ENCODE assay signal across 20 mouse cellular contexts in the genomic region with DNA sequence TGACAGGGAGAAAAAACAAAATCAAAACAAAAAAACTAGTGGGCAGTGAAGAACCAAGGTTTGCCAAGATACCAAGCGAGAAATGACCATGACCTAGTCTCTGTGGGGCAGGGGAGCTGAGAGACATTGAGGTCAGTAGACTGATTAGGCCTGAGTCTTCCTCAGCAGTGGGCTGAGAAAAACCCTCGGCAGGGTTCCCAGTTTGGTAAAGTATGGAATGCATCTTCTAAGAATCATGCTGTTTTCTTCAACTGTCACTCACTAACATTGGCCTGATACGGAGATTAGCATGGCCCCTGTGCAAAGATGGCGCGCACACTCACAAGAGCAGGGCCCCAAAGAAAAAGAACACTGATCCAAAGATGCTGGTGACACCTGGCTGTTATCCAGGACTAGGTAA. TPM values are rescaled to one million over a fixed set of nuclear protein-coding genes. Genes with fewer than 3 reads are reported as not detected.
DNase-seq lines count a peak whose midpoint lies in the region; ATAC-seq and TF ChIP-seq lines count a peak whose summit lies in the region.
"Had no signal": no experiment of that assay in that cellular context is flagged by ENCODE, and none has a peak within 500 bp of the region (broad histone marks: within the 10 kb centered on the region; RNA-seq: fewer than 3 reads in every experiment).

No protein-coding gene starts in this region.

- no peak for TF ChIP-seq POLR2A in lung, adult 2 months (IDR thresholded peaks at IDR 0.05; ENCODE audit: borderline replicate concordance, extremely low read depth, low read depth, low read length)

- WGBS in lung, embryonic 16.5 days = 62% methylated on average over 5 of the region's 5 CpGs
- WGBS in lung, adult 2 months = 70% methylated on average over 5 of the region's 5 CpGs
- 90% methylated on average over 5 of the region's 5 CpGs for WGBS in limb, embryonic 15.5 days
- WGBS in stomach, embryonic 16.5 days = 71% methylated on average over 5 of the region's 5 CpGs

- H3K4me2 ChIP-seq in lung, embryonic 16.5 days (ENCODE audit: low read depth, low read length) = peak overlapping the region; percentile 81
- H3K4me2 ChIP-seq in limb, embryonic 15.5 days = peak overlapping the region; percentile 94
- peak overlapping the region; percentile 72; the same call in 1 of the 2 replicates for H3K4me2 ChIP-seq in stomach, embryonic 16.5 days (ENCODE audit: low read depth, low read length)

- no peaks in the 10 kb centered on the region for H3K27me3 ChIP-seq in lung, embryonic 16.5 days (ENCODE audit: control insufficient read depth, insufficient read depth, low read depth, low read length)
- H3K27me3 ChIP-seq in limb, embryonic 15.5 days = peaks cover 27% of the 10 kb centered on the region
- H3K27me3 ChIP-seq in stomach, embryonic 16.5 days (ENCODE audit: control insufficient read depth, insufficient read depth, low read length) = no peaks in the 10 kb centered on the region

- intact Hi-C loops in gastrocnemius, adult 2 months (cut with DNase I) = no loop called here
- intact Hi-C loops in gastrocnemius, postnatal 14 days (cut with DNase I; ENCODE audit: low total_unique reads) = no loop called here

- H3K27ac ChIP-seq in gastrocnemius, adult 2 months = no peak overlapping the region
- H3K27ac ChIP-seq in lung, embryonic 16.5 days (ENCODE audit: low read length) = peak overlapping the region; percentile 87
- H3K27ac ChIP-seq in limb, embryonic 15.5 days = no peak overlapping the region
- H3K27ac ChIP-seq in stomach, embryonic 16.5 days (ENCODE audit: low read length) = no peak overlapping the region
- H3K27ac ChIP-seq: heart, embryonic 10.5 days; hindbrain, embryonic 15.5 days; midbrain, embryonic 10.5 days had no signal

- peaks cover 5% of the 10 kb centered on the region for H3K36me3 ChIP-seq in lung, embryonic 16.5 days (ENCODE audit: control insufficient read depth, insufficient read depth, low read length)
- no peaks in the 10 kb centered on the region for H3K36me3 ChIP-seq in limb, embryonic 15.5 days
- no peaks in the 10 kb centered on the region for H3K36me3 ChIP-seq in stomach, embryonic 16.5 days (ENCODE audit: control insufficient read depth, insufficient read depth, low read length)
- H3K36me3 ChIP-seq: heart, embryonic 10.5 days; hindbrain, embryonic 15.5 days; midbrain, embryonic 10.5 days had no signal

- H3K4me1 ChIP-seq in lung, embryonic 16.5 days (replicated peaks; ENCODE audit: control insufficient read depth, insufficient read depth, low read length) = peaks cover 7% of the 10 kb centered on the region
- H3K4me1 ChIP-seq in lung, adult 2 months (ENCODE audit: control insufficient read depth, insufficient read depth, low read length) = no peaks in the 10 kb centered on the region
- H3K4me1 ChIP-seq in limb, embryonic 15.5 days = peaks cover 13% of the 10 kb centered on the region
- H3K4me1 ChIP-seq in stomach, embryonic 16.5 days (ENCODE audit: control insufficient read depth, insufficient read depth, low read length) = no peaks in the 10 kb centered on the region

- no peaks in the 10 kb centered on the region for H3K9me3 ChIP-seq in lung, embryonic 16.5 days (ENCODE audit: control insufficient read depth, low read length)
- H3K9me3 ChIP-seq in limb, embryonic 15.5 days = no peaks in the 10 kb centered on the region
- H3K9me3 ChIP-seq in stomach, embryonic 16.5 days (replicated peaks; ENCODE audit: control insufficient read depth, low read length) = no peaks in the 10 kb centered on the region
- H3K9me3 ChIP-seq: heart, embryonic 10.5 days; hindbrain, embryonic 15.5 days; midbrain, embryonic 10.5 days had no signal

- no peak; the same call in 1 of the 2 replicates for ATAC-seq in lung, embryonic 16.5 days (ENCODE audit: low read depth)
- no peak for ATAC-seq in limb, embryonic 15.5 days (ENCODE audit: insufficient number of reproducible peaks, low FRiP score, low TSS enrichment, low read depth)
- ATAC-seq in stomach, embryonic 16.5 days (ENCODE audit: insufficient read depth, low FRiP score) = no peak

- H3K4me3 ChIP-seq in gastrocnemius, adult 2 months = peak overlapping the region; percentile 7; the same call in 1 of the 2 replicates
- peak overlapping the region; percentile 72 for H3K4me3 ChIP-seq in lung, embryonic 16.5 days (ENCODE audit: low read length)
- no peak overlapping the region for H3K4me3 ChIP-seq in lung, adult 2 months (replicated peaks; ENCODE audit: extremely low read depth, low read depth, low read length)
- peak overlapping the region; percentile 59; the same call in 1 of the 2 replicates for H3K4me3 ChIP-seq in limb, embryonic 15.5 days
- H3K4me3 ChIP-seq in stomach, embryonic 16.5 days (replicated peaks; ENCODE audit: low read length) = no peak overlapping the region

- TF ChIP-seq CTCF in gastrocnemius, adult 2 months (IDR thresholded peaks at IDR 0.05) = no peak
- no peak for TF ChIP-seq CTCF in lung, adult 2 months (IDR thresholded peaks at IDR 0.05; ENCODE audit: insufficient read depth, low read length)

- DNase-seq in gastrocnemius, adult 2 months = no peak
- DNase-seq in gastrocnemius, postnatal 14 days = no peak
- DNase-seq in lung, adult 2 months = no peak
- DNase-seq in cerebellum, adult 11 months = no peak
- DNase-seq in frontal cortex, postnatal 36 days (ENCODE audit: low spot score in 2 of 2) = no peak
- DNase-seq: adrenal gland, postnatal 36 days; cerebellum, adult 9-11 months; gastrocnemius, postnatal 36 days; heart, postnatal 14 days; kidney, postnatal 4 days; retina, postnatal 1 day had no signal

- peak overlapping the region; percentile 21; the same call in 1 of the 2 replicates for H3K9ac ChIP-seq in lung, embryonic 16.5 days (ENCODE audit: low read length)
- no peak overlapping the region for H3K9ac ChIP-seq in limb, embryonic 15.5 days
- H3K9ac ChIP-seq in stomach, embryonic 16.5 days (ENCODE audit: low read length) = no peak overlapping the region
- H3K9ac ChIP-seq: hindbrain, embryonic 15.5 days had no signal

RNA-seq across cellular contexts. Expression of a gene that starts 1.5 kb away (rescaled TPM):
- total RNA-seq in gastrocnemius, adult 2 months (2021) = 1 to 10 TPM; 2.1 to 2.3 TPM
- total RNA-seq in gastrocnemius, postnatal 14 days (2021) = 1 to 10 TPM; 6.6 to 6.7 TPM
- polyA plus RNA-seq in lung, embryonic 16.5 days (2015; fragmentation: Nextera tagmentation; extraction: Ambion mirVana) = 26.3 and 27.7 TPM in 2 replicates
- 63.3 TPM in 2 replicates for polyA plus RNA-seq in lung, adult 2 months (2012; rRNA removed)
- polyA plus RNA-seq in limb, embryonic 15.5 days (2015; fragmentation: Nextera tagmentation; extraction: Ambion mirVana) = 8.2 and 14.2 TPM in 2 replicates
- polyA plus RNA-seq in stomach, embryonic 16.5 days (2015; fragmentation: Nextera tagmentation; extraction: Ambion mirVana) = 6.8 and 7.8 TPM in 2 replicates

RNA-seq across cellular contexts. Expression of a gene that starts 20.6 kb away (rescaled TPM):
- not detected for total RNA-seq in gastrocnemius, adult 2 months (2021)
- total RNA-seq in gastrocnemius, postnatal 14 days (2021) = not detected
- polyA plus RNA-seq in lung, embryonic 16.5 days (2015; fragmentation: Nextera tagmentation; extraction: Ambion mirVana) = not detected in 2 replicates
- not detected in 2 replicates for polyA plus RNA-seq in lung, adult 2 months (2012; rRNA removed)
- not detected in 2 replicates for polyA plus RNA-seq in limb, embryonic 15.5 days (2015; fragmentation: Nextera tagmentation; extraction: Ambion mirVana)
- not detected in 2 replicates for polyA plus RNA-seq in stomach, embryonic 16.5 days (2015; fragmentation: Nextera tagmentation; extraction: Ambion mirVana)
- total RNA-seq: adrenal gland, postnatal 36 days; gastrocnemius, postnatal 36 days; heart, postnatal 14 days; layer of hippocampus, postnatal 25 days had no signal
- polyA plus RNA-seq: heart, embryonic 10.5 days; hindbrain, embryonic 15.5 days; limb, embryonic 11.5 days; midbrain, embryonic 10.5 days; neural tube, embryonic 14.5 days had no signal

RNA-seq across cellular contexts. Expression of a gene that starts 48.8 kb away (rescaled TPM):
- total RNA-seq in gastrocnemius, adult 2 months (2021) = 10 to 100 TPM; 12.1 to 14.2 TPM
- total RNA-seq in gastrocnemius, postnatal 14 days (2021) = 10 to 100 TPM; 10.2 to 11.2 TPM
- polyA plus RNA-seq in lung, embryonic 16.5 days (2015; fragmentation: Nextera tagmentation; extraction: Ambion mirVana) = 15.1 and 20.0 TPM in 2 replicates
- 18.4 and 20.9 TPM in 2 replicates for polyA plus RNA-seq in lung, adult 2 months (2012; rRNA removed)
- polyA plus RNA-seq in limb, embryonic 15.5 days (2015; fragmentation: Nextera tagmentation; extraction: Ambion mirVana) = 22.2 and 26.0 TPM in 2 replicates
- polyA plus RNA-seq in stomach, embryonic 16.5 days (2015; fragmentation: Nextera tagmentation; extraction: Ambion mirVana) = 14.1 and 15.6 TPM in 2 replicates

RNA-seq across cellular contexts. Expression of a gene that starts 53.9 kb away (rescaled TPM):
- 10 to 100 TPM; 12.9 to 13.4 TPM for total RNA-seq in gastrocnemius, adult 2 months (2021)
- 10 to 100 TPM; 13.9 to 15.3 TPM for total RNA-seq in gastrocnemius, postnatal 14 days (2021)
- 30.9 and 34.7 TPM in 2 replicates for polyA plus RNA-seq in lung, embryonic 16.5 days (2015; fragmentation: Nextera tagmentation; extraction: Ambion mirVana)
- 4.7 and 7.2 TPM in 2 replicates for polyA plus RNA-seq in lung, adult 2 months (2012; rRNA removed)
- 24.5 and 25.3 TPM in 2 replicates for polyA plus RNA-seq in limb, embryonic 15.5 days (2015; fragmentation: Nextera tagmentation; extraction: Ambion mirVana)
- polyA plus RNA-seq in stomach, embryonic 16.5 days (2015; fragmentation: Nextera tagmentation; extraction: Ambion mirVana) = 22.0 and 31.5 TPM in 2 replicates

RNA-seq across cellular contexts. Expression of a gene that starts 55.6 kb away (rescaled TPM):
- 10 to 100 TPM; 49.5 to 56.7 TPM for total RNA-seq in gastrocnemius, adult 2 months (2021)
- 10 to 100 TPM; 55.6 to 59.2 TPM for total RNA-seq in gastrocnemius, postnatal 14 days (2021)
- 50.7 and 56.2 TPM in 2 replicates for polyA plus RNA-seq in lung, embryonic 16.5 days (2015; fragmentation: Nextera tagmentation; extraction: Ambion mirVana)
- polyA plus RNA-seq in lung, adult 2 months (2012; rRNA removed) = 16.7 and 21.6 TPM in 2 replicates
- polyA plus RNA-seq in limb, embryonic 15.5 days (2015; fragmentation: Nextera tagmentation; extraction: Ambion mirVana) = 52.4 and 55.8 TPM in 2 replicates
- polyA plus RNA-seq in stomach, embryonic 16.5 days (2015; fragmentation: Nextera tagmentation; extraction: Ambion mirVana) = 37.9 and 44.6 TPM in 2 replicates

Comparison
In these comparisons a context has a peak if more than half of its experiments do, and no peak if none do; other contexts are left out.
1. H3K4me3 ChIP-seq: peak in gastrocnemius, adult 2 months (single experiment), lung, embryonic 16.5 days (single experiment) and limb, embryonic 15.5 days (single experiment); none in lung, adult 2 months (single experiment) and stomach, embryonic 16.5 days (single experiment).
2. Peak in every context shown above with its lines, with median percentiles within 50 percentile points of each other: H3K4me2 ChIP-seq.